Mouse (Mus musculus): ENCODE measurements around the gene Dph5.
"Not testable (repeated sequence)": the region's sequence is repeated elsewhere in the genome, so short reads cannot be mapped to it uniquely, and the experiment has no call there.

Gene Dph5

DNA sequence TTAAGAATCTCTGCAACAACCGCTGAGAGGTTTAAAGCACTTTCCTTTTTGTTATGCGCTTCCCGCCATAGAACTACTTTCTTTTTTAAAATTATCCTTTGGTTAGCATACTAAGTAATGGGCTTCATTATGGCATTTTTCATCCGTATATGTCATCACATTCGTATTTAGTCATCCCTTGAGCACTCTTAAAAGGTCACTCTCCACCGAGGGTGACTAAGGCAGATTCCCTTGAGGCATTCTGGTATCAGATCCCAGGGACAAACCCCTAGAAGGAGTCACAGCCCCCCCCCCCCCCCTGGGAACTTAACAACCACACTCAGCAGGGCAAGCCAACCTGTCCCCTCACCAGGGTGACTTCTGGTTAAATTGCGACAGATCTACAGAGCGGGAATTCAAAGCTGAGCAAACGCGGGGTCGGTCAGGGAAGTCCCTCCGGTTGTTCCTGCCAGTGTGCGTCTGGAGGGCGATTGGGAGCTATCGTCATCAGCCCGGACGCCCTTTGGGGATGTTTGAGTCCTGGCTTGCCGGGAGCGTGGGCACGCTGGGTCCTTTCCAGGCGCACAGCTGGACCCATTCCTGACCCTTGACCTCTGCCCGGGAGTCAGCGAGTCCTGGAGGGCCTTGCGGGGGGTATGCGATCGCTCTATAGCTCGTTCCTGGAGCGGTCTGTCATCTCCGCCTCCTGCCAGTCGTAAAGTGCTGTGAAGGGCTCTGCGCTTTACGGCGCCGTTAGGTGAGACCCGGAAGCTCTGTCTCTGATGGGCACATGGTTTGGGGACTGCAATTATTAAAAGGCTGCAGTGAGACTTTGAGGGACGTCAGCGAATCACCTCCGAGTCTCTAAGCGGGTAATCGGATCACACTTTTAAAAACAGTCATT is at the start of gene Dph5:
Dph5 (plus strand) TSS at position 411 of the 883 bp plus-strand sequence.
- DNase-seq (ENCODE audit: low spot score in 2 of 2), result peak; percentile 60 to 82

DNA sequence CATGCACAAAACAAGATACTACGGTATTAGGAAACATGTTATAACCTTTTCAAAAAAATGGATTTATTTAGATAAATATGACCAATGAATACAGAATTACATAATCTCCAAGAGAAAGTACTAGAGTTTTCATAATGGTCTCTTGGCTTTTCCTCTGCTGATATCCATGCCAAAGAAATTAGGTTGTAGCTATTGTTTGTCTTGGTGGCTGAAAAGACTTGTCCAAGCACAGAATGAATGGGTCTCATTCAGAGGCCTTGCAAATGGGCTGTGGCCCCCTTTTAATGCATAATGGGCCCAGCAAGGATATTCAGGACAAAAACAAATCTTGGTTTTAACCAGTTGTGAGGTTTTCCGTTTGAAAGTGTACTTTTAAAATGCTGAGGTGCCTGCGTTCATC is 43.1 kb upstream of the Dph5 start:
- DNase-seq (ENCODE audit: low spot score in 2 of 2), result no peak

DNA sequence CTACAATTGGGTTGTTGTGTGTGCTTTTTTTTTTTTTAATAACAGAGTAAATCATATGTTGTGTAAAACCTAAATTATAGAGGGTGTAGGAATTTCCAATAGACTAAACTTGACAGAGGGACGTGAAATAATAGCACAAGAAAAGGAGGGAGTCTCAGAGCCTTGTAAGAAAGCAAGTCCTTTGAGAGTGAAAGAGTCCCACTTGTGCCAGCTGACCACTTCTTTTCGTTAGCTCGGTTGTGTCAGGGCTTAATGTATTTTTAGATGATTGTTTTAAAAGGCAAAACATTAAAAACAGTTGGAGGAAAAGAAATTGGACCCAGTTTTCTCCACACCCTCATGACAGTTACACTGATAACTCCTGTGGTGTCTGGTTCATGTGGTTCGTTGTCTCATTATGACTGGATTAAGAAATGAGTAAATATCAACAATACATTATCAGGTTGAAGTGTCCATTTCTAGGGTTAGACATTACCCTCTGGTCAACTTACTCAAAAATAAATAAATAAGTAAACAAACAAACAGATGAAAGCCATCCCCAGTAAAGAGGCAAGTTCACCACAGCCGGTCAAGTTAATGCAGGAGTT is 42.5 kb upstream of the Dph5 start:
- DNase-seq (ENCODE audit: low spot score in 2 of 2), result no peak

DNA sequence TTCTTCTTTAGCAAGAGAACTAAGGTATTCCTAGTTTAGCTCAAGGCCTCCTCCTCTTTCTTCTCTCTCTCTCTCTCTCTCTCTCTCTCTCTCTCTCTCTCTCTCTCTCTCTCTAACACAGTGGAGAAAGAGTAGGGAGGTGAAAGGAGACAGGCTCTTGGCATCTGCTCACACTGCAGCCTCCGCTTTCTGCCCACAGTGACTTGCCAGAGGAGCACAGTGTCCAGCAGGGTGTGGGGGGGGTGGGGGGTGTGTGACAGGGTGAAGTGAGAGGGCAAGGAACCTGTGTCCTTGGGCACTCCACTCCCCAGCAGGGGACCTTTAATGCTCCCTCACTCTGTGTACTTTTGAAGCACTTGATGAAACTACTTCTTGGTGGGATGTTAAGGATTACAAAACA is 41.9 kb upstream of the Dph5 start:
- DNase-seq (ENCODE audit: low spot score in 2 of 2), result no peak

DNA sequence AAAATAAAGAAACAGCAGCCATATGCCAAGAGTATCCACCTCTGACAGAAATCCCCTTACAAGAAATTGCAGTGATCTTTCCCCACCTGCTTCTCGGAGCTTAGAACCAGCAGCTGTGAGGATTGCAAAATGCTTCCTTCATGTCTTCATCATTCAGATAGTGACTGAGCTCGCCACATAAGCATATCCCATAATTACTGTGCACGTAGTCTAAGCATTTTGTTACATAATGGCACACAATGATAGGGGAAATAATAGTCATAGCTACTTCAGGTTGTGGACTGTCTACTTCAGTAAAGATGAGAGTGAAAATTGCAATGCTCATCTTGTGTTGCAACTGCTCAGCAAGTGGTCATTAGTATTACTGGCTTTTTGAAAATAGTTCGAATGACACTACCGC is 41.5 kb upstream of the Dph5 start:
- DNase-seq (ENCODE audit: low spot score in 2 of 2), result no peak

DNA sequence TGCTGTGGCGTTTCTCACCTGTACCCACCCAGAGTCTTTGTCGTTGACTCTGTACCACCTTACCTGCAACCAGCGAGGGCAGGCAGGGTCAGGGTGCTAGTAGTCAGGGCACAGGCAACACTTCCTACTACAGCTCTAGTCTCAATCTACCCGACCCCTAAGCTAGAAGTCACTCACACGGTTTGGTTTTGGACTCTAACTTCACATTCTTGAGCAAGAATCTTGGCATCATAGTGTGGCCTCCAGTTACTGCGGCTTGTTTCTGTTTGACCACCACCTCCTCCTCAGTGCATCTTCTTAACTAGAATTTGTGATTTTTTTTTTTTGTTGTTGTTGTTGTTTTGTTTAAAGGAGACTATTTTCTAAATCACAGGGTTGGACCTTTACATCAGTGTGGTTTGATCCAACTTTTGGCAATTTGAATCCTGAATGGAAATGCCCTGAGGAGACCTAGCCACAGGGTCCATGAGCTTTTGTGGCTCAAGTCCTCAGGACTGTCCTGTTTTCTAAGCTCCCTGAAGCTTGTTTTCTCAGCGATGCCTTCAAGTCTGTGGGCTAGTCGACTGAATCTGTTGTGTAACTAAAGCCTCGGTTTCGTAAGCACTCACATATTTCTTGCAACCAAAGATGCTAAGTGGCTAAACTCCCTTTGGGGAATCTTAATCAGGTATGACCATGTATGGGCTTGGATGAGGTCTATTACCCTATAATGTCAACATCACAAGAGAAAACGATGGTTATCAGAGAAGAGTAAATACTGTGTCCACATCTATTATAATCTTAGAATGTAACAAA is 38.8 kb upstream of the Dph5 start:
- DNase-seq (ENCODE audit: low spot score in 2 of 2), result no peak

DNA sequence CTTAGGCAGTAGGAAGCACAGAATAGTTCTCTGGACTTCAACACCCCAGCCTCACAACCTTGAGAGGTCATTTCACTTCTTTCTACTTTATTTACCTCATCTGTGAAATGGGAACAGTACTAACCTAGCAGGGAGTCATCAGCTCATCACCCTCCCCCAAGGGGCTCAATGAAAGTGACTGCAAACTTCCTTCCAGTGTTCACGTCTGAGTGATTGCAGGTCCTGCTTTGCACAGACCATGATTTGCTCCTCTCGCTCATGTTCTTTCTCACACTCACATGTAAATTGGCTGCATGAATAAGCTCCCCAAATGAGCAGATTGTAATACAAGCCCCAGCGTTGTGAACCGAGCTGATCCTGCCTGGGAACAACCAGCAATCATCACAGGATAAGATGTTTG is 36.7 kb upstream of the Dph5 start:
- no peak for DNase-seq (ENCODE audit: low spot score in 2 of 2)

DNA sequence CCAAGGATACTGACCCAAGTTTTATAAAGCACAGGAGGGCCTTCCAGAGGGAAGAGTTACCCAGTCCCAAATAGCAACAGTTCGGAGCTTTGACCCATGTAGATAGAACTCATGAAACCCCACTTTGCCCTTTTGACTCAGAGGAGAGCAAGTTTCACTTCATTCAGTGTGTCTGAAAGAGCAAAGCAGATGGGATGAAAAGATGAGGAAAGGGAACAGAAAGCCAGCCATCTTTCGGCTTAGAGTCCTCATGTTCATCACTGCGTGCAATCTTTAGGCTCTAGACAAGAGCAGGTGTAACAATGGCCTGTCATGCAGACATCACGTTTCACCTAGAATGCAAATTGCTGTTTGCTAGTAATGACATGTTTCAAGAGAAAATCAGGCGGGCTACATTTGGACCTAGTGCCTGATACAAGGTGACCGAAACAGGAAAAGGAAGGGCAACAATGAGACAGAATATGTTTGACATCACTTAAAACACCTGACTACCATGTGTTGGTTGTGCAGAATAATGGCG is 32.9 kb upstream of the Dph5 start:
- DNase-seq (ENCODE audit: low spot score in 2 of 2), result no peak

DNA sequence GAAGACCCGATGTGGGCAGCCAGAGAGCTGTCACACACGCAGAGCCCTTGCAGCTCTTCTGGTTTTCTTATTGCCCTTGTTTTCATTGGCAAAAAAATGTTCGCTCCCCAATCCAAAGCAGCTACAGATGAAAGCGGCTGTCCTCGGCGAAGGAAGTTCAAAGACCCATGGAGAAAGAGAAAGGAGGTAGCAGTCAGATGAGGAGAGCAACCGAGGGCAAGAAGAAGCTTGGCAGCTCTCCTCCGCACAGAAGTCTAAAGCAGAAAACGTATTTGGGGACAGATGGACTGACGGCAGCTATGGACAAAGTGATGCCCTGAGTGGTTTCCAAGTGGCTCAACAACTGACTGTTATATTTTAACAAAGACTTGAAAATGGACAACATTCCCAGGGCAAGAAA is 32.1 kb upstream of the Dph5 start:
- DNase-seq (ENCODE audit: low spot score in 2 of 2), result no peak

DNA sequence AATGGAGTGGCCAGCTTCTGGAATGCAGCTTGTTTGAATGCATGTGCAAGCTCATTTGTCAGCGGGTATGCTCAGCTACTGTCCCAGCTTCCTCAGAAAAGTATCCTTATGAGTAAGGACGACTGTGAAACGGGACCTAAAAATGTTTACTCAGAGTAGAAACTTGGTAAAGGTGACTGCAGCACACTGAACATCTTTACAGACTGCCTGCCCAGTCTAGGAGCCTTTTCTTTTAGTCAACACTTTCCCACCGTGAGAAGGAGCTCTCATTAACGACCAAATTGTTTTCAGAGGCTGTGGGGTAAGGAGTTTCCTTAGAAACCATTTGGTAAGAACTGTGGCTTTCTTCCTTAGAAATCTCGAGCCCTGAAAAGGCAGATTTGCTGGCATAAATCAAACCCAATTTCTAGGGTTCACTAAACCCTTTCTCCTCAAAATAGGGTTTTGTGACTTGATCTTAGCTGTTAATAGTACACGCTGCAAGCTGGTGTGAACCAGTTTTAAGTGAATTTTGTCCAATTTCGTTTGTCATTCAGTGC is 31.1 kb upstream of the Dph5 start:
- no peak for DNase-seq (ENCODE audit: low spot score in 2 of 2)

DNA sequence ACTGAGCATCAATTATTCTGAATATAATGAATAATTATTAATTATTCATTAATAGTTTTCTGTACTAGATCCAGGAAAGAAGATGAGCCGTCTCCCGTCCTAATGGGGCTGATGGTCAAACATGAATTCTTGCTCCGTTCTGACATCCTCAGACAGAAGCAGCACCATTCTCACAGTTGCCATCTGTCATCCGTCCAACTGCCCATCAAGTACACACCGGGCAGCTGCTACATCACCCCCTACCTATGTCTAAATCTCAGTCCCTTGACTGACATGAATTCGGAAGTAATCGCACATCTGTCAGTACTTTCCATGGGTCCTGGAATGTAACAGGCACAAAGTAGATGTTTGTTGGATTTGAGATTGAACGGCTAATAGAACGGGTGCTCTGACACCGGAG is 30.2 kb upstream of the Dph5 start:
- no peak for DNase-seq (ENCODE audit: low spot score in 2 of 2)

DNA sequence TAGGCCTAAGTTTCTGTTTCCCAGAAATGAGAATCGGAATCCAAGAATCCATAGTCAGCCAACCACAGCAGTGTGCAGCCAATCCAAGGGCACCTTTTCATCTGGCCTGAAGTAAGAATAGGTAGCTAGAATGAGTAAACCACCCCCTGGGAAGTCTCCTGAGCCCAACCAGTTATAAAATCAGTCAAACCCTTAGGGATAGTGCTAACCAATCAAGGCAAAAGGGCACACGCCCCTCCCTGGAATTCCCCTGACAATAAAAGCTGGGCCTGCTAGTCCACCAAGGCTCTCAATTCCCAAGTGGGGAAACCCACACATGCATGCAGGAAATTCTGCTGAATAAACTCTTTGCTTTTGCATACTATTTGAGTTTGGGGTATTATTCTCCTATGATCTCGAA is 28.8 kb upstream of the Dph5 start:
- DNase-seq (ENCODE audit: low spot score in 2 of 2), result no peak

DNA sequence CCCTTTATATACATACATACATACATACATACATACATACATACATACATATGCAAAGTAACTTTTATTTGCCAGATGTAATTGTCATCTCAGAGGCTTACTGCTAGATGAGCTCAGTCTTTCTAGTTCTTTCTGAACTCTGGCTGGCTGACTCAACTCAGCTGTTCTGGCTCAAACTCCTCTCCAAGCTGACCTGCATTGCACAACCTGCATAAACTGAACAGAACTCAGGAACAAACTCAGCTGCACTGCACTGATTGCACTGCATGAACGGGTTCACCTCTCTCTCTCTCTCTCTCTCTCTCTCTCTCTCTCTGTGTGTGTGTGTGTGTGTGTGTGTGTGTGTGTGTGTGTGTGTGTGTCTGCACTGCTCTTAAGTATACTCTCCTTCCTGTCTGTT is 26.9 kb upstream of the Dph5 start:
- DNase-seq (ENCODE audit: low spot score in 2 of 2), result not testable (repeated sequence)

DNA sequence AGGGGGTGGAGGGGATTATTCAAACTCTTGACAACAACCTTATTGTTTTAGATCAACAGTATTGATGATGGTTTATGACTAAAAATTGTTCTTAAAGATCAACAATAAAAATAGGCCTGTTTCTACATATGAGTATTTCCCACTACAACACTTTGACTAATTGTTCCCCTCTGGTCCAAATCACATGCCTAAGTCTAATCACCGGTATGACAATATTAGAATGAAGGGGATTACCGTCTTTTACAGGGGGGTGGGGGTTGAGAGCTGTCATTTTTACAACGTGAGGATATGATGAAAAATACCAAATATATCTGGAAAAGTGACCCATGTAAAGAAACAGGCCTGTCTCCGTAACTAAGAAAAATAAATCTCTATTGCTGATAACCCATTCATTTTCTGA is 24.1 kb upstream of the Dph5 start:
- no peak for DNase-seq (ENCODE audit: low spot score in 2 of 2)

DNA sequence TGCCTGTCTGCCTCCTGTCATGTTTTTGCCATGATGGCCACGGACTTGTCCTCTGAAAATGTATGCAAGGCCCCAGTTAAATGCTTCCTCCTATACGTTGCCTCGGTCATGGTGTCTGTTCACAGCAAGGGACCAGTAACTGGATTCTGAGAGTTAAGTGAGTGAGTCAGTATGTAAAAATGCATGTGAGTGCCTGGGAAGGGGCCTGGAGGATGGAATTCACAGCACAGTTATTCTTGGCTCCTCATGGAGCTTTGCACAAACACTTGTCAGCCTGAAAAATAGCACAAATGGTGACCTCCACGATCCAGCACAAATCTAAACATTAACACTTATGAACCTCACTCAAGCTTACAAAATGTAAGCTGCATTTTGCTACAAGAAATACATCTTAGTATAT is 20.5 kb upstream of the Dph5 start:
- no peak for DNase-seq (ENCODE audit: low spot score in 2 of 2)

DNA sequence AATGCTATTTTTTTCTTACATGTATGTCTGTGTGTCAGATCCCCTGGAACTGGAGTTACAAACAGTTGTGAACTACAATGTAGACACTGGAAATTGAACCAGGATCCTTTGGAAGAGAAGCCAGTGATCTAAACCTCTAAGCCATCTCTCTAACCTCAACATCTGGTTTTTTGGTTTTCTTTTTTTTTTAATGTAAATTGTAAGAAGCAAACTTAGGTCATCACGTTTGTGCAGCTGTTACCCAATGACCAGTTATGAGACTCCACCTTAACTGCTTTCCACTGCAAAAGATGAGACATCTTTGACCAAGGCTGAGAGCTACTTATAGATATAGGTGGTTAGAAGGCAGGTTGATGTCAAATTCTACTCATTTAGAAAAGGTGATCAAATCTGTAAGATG is 19.7 kb upstream of the Dph5 start:
- DNase-seq (ENCODE audit: low spot score in 2 of 2), result no peak

DNA sequence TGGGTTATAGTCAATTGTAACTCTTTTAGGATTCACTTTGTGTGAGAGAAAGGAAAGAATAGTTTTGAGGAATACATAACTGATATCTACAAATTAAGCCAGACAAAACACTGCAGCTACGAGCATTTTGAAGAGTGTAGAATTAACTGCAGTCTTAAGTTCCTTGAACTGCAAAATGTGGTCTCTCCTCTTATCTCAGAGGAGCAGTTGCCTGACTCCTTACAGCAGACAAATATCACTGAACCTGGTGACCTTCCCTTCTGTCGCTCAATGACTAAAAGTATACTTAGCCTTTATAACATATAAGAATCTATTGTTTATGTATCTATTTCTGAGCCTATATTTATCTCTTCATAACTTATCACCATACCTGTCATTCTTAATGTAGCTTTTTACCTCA is 18.3 kb upstream of the Dph5 start:
- DNase-seq (ENCODE audit: low spot score in 2 of 2), result no peak

DNA sequence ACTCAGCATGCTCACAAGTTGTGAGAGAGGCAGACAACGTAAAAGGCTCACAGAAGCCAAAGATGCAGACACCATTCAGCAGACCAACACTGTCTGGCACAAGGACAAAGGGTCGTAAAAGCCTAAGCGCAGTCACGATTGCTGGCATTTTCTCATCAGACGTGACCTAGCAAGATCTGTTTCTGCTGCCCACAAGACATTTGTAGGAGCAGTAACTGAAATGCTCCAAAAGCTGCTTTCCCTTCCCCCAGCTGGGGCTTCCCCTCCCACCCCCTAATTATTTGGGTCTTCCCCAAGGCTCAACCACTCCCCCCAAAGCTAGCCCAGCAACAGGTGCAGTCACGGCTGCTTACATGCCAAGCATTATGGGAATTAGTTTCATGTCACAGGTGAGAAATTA is 12.1 kb upstream of the Dph5 start:
- no peak for DNase-seq (ENCODE audit: low spot score in 2 of 2)

DNA sequence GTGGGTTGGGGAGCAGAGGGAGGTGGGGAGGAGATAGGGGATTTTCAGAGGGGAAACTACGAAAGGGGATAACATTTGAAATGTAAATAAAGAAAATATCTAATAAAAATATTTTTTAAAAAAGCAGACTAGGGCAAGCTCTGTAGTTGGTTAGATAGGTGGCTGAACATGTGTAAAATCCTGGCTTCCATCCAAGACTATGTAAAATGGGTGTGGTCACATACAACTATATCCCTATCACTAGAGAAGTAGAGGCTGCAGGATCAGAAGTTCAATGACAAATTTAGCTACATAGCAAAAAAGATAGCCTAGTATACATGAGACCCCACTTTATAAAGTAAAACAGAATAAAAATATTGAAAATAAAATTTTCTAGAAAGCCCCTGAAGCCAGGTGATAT is 10.5 kb upstream of the Dph5 start:
- no peak for DNase-seq (ENCODE audit: low spot score in 2 of 2)

DNA sequence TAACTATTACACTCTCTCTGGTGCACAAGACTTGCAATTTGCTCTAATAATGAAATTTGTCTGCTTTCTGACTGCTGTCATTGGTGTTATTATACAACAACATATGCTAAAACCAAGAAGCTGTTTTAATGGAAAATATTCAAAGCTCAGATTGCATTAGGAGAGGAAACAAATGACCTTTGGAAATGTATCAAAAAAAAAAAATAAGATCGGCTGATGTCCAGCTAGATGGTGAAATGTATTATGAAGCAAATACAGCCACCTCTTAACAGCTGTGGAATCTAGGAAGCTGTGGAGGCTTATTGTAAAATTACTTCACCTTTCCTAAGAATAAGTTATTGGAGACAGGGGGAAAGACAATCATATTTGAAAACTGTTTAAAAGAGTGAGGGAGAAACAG is 3.6 kb upstream of the Dph5 start:
- DNase-seq (ENCODE audit: low spot score in 2 of 2), result no peak

DNA sequence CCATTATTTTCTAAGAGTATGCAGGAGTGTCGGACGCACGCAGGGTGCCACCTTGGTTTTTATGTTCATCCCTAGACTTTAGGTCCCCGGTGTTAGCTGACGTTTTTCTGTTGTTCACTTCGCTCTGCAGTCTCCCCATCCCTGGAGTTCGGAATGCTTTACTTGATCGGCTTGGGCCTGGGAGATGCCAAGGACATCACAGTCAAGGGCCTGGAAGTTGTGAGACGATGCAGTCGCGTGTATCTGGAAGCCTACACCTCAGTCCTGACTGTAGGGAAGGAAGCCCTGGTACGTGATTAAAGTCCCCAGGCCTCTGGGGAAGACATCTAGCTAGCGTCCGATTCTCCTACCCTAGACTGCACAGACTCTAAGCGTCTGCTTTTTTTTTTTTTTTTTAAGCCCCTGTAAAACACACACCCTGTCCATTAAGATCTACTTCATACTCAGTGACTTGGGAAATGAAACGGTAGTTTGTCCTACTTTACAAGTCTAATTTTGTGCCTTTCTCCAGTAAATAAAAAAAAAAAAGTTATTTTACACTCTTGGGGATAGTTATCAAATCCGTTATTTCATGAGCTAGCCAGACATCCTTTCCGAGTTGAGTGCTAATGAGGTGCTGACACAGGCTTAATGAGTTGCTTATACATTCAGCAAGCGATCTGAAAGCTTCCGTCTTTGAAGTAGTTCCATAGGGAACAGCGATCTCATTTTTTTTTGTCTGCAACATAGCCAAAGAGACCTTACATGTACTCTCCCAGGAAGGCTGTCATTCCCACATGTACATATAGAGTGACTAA is 871 bp downstream of the Dph5 start:
- DNase-seq (ENCODE audit: low spot score in 2 of 2), result no peak
